Mouse (Mus musculus) layer of hippocampus, adult 11-12 months (tissue): ENCODE results near the gene Blm.

Experiments used
- DNase-seq: peaks from one replicate; pipeline ENCODE4 v3.0.0; 2022; ENCODE audit warnings: low spot score

The Blm gene

GRCm38 (mm10) chr7:80460199-80460598 lies 74.7 kb downstream of the Blm start:
- no peak for DNase-seq

GRCm38 (mm10) chr7:80457831-80458343 lies 77.0 kb downstream of the Blm start:
- no peak for DNase-seq

GRCm38 (mm10) chr7:80457241-80457640 lies 77.7 kb downstream of the Blm start:
- DNase-seq: peak; percentile 48

- DNase-seq: no peak
Observed at GRCm38 (mm10) chr7:80456327-80456726, 78.6 kb downstream of the Blm start.

- DNase-seq: no peak
Observed at GRCm38 (mm10) chr7:80455505-80456160, 79.3 kb downstream of the Blm start.

- no peak for DNase-seq
Observed at GRCm38 (mm10) chr7:80454786-80455185, 80.1 kb downstream of the Blm start.

GRCm38 (mm10) chr7:80453997-80454396 lies 80.9 kb downstream of the Blm start:
- DNase-seq: no peak

GRCm38 (mm10) chr7:80453121-80453520 lies 81.8 kb downstream of the Blm start:
- DNase-seq: no peak

GRCm38 (mm10) chr7:80452241-80452640 lies 82.7 kb downstream of the Blm start:
- no peak for DNase-seq

GRCm38 (mm10) chr7:80451550-80452232 lies 83.2 kb downstream of the Blm start:
- DNase-seq: no peak

GRCm38 (mm10) chr7:80450354-80450753 lies 84.6 kb downstream of the Blm start:
- DNase-seq: no peak

- no peak for DNase-seq
Observed at GRCm38 (mm10) chr7:80449620-80450091, 85.3 kb downstream of the Blm start.

- DNase-seq: no peak
Observed at GRCm38 (mm10) chr7:80447336-80447735, 87.6 kb downstream of the Blm start.

GRCm38 (mm10) chr7:80446221-80446878 lies 88.6 kb downstream of the Blm start:
- DNase-seq: no peak

GRCm38 (mm10) chr7:80445492-80445891 lies 89.4 kb downstream of the Blm start:
- DNase-seq: no peak

GRCm38 (mm10) chr7:80444401-80445249 lies 90.3 kb downstream of the Blm start:
- DNase-seq: no peak

- no peak for DNase-seq
Observed at GRCm38 (mm10) chr7:80443124-80443523, 91.8 kb downstream of the Blm start.

GRCm38 (mm10) chr7:80441986-80442904 lies 92.7 kb downstream of the Blm start:
- DNase-seq: no peak

GRCm38 (mm10) chr7:80440685-80441084 lies 94.2 kb downstream of the Blm start:
- DNase-seq: no peak

- no peak for DNase-seq
Observed at GRCm38 (mm10) chr7:80439789-80440488, 95.0 kb downstream of the Blm start.
